Mouse (Mus musculus) right cerebral cortex, postnatal 4 days (tissue): ENCODE data around the gene Scamp3.
A peak's percentile ranks its signal among the peaks of the same experiment; 100 is the strongest.
"Not testable (repeated sequence)": the region's sequence is repeated elsewhere in the genome, so short reads cannot be mapped to it uniquely, and the experiment has no call there.

Experiments used
- DNase-seq: peaks from one replicate; pipeline ENCODE4 v3.0.0-alpha.2; 2022

The Scamp3 gene

GRCm38 (mm10) chr3:89202253-89203141, 25.2 kb downstream of the Scamp3 start, which contains the start of gene Gba:
Gene Gba, plus strand, starts transcription at chr3:89202928.
- DNase-seq = peak; percentile 82

GRCm38 (mm10) chr3:89203142-89203514, 25.9 kb downstream of the Scamp3 start:
- no peak for DNase-seq

- no peak for DNase-seq
These were observed 28.8 kb downstream of the Scamp3 start for GRCm38 (mm10) chr3:89206079-89206478.

- no peak for DNase-seq
These were observed 29.4 kb downstream of the Scamp3 start for GRCm38 (mm10) chr3:89206695-89207094.

GRCm38 (mm10) chr3:89208075-89208657, 30.9 kb downstream of the Scamp3 start:
- DNase-seq = no peak

- DNase-seq = no peak
These were observed 31.5 kb downstream of the Scamp3 start for GRCm38 (mm10) chr3:89208736-89209135.

- no peak for DNase-seq
These were observed 32.5 kb downstream of the Scamp3 start for GRCm38 (mm10) chr3:89209731-89210130.

- no peak for DNase-seq
These were observed 32.9 kb downstream of the Scamp3 start for GRCm38 (mm10) chr3:89210162-89210561.

GRCm38 (mm10) chr3:89210731-89211130, 33.5 kb downstream of the Scamp3 start:
- DNase-seq = no peak

- DNase-seq = peak; percentile 87
These were observed 36.7 kb downstream of the Scamp3 start for GRCm38 (mm10) chr3:89213803-89214530.

- no peak for DNase-seq
These were observed 37.6 kb downstream of the Scamp3 start, which contains the start of gene Thbs3 for GRCm38 (mm10) chr3:89214681-89215411. Gene Thbs3, plus strand, starts transcription at chr3:89215180.

GRCm38 (mm10) chr3:89215853-89216252, 38.6 kb downstream of the Scamp3 start:
- peak; percentile 89 for DNase-seq

GRCm38 (mm10) chr3:89216407-89216806, 39.1 kb downstream of the Scamp3 start:
- not testable (repeated sequence) for DNase-seq

GRCm38 (mm10) chr3:89218271-89218670, 41.0 kb downstream of the Scamp3 start:
- DNase-seq = no peak

- no peak for DNase-seq
These were observed 42.3 kb downstream of the Scamp3 start for GRCm38 (mm10) chr3:89219546-89219945.

GRCm38 (mm10) chr3:89221167-89221566, 43.9 kb downstream of the Scamp3 start:
- no peak for DNase-seq

- no peak for DNase-seq
These were observed 47.5 kb downstream of the Scamp3 start for GRCm38 (mm10) chr3:89224796-89225195.

- DNase-seq = no peak
These were observed 48.1 kb downstream of the Scamp3 start for GRCm38 (mm10) chr3:89225321-89225815.

- no peak for DNase-seq
These were observed 48.6 kb downstream of the Scamp3 start for GRCm38 (mm10) chr3:89225918-89226317.

GRCm38 (mm10) chr3:89226361-89226760, 49.1 kb downstream of the Scamp3 start:
- DNase-seq = no peak

- DNase-seq = no peak
These were observed 49.6 kb downstream of the Scamp3 start, which contains the start of gene Mtx1 for GRCm38 (mm10) chr3:89226900-89227299. Gene Mtx1, minus strand, starts transcription at chr3:89227088.
